Mouse (Mus musculus) cerebellum, adult 2 months (tissue): ENCODE results near the gene Crtc1.

Experiments used
- CTCF ChIP-seq: fragments of 200-500 bp; IDR thresholded peaks from 2 replicates; pipeline ENCODE4 v1.5.1; 2011; ENCODE audit warnings: low read depth, mild to moderate bottlenecking, control low read depth, low read length, moderate library complexity, borderline replicate concordance; ENCODE audit not compliant: insufficient read depth
- POLR2A ChIP-seq: fragments of 200-500 bp; IDR thresholded peaks from 2 replicates; pipeline ENCODE4 v1.6.1; 2011; ENCODE audit warnings: low read length, control low read depth, borderline replicate concordance; ENCODE audit not compliant: insufficient read depth

- TF ChIP-seq CTCF (no peak), POLR2A (no peak)
Measured at GRCm38 (mm10) chr8:70410281-70410680, 29.1 kb downstream of the Crtc1 start.
